Mouse (Mus musculus) stomach, postnatal 0 days (tissue): ENCODE data around the gene Nt5c2. TPM values are rescaled to one million over a fixed set of nuclear protein-coding genes. Genes with fewer than 3 reads are reported as not detected.

Experiments used
- ATAC-seq: fragments of 200-750 bp; cut with Nextera tagmentation; 2 replicates; pipeline ENCODE4 v1.8.0; 2017; ENCODE audit not compliant: low FRiP score, low TSS enrichment
- DNase-seq: peaks from one replicate; pipeline ENCODE4 v3.0.0-alpha.2; 2016; ENCODE audit warnings: low spot score
- H3K27ac ChIP-seq: fragments of 300-500 bp; sonication (generic); replicated peaks from 2 replicates; pipeline ENCODE4 v1.5.1; 2014; ENCODE audit warnings: mild to moderate bottlenecking, control low read depth
- H3K27me3 ChIP-seq: fragments of 300-500 bp; sonication (generic); 2 replicates; pipeline ENCODE4 v1.6.1; 2014; ENCODE audit warnings: low read length; ENCODE audit not compliant: control insufficient read depth, insufficient read depth
- H3K36me3 ChIP-seq: fragments of 300-500 bp; sonication (generic); 2 replicates; pipeline ENCODE4 v1.6.1; 2014; ENCODE audit warnings: low read length, mixed read lengths; ENCODE audit not compliant: control insufficient read depth, insufficient read depth
- H3K4me1 ChIP-seq: fragments of 300-500 bp; sonication (generic); replicated peaks from 2 replicates; pipeline ENCODE4 v1.6.1; 2014; ENCODE audit warnings: antibody characterized with exemption; ENCODE audit not compliant: control insufficient read depth, insufficient read depth
- H3K4me2 ChIP-seq: fragments of 300-500 bp; sonication (generic); replicated peaks from 2 replicates; pipeline ENCODE4 v1.6.1; 2014; ENCODE audit warnings: low read depth, mild to moderate bottlenecking, control low read depth, moderate library complexity
- H3K4me3 ChIP-seq: fragments of 300-500 bp; sonication (generic); 2 replicates; pipeline ENCODE4 v1.5.1; 2014; ENCODE audit warnings: low read depth, low read length, control low read depth
- H3K9ac ChIP-seq: fragments of 300-500 bp; sonication (generic); 2 replicates; pipeline ENCODE4 v1.6.1; 2014; ENCODE audit warnings: mild to moderate bottlenecking, low read length, control low read depth, mixed read lengths
- H3K9me3 ChIP-seq: fragments of 300-500 bp; sonication (generic); 2 replicates; pipeline ENCODE4 v1.6.1; 2016; ENCODE audit warnings: low read length; ENCODE audit not compliant: control insufficient read depth
- CTCF ChIP-seq: IDR thresholded peaks from 2 replicates; pipeline ENCODE4 v1.5.1; 2016; ENCODE audit warnings: antibody characterized with exemption, low read depth, mild to moderate bottlenecking, moderate library complexity
- EP300 ChIP-seq: optimal IDR thresholded peaks from 2 replicates; pipeline ENCODE3; 2016; ENCODE audit warnings: antibody characterized with exemption
- WGBS: fragments of 180-500 bp; shearing (Covaris S2); extraction: QIAGEN DNeasy Blood & Tissue Kit; methylation state at CpG from one replicate; pipeline ENCODE4 v1.1.7; 2014; 5-methylcytosine and 5-hydroxymethylcytosine counted together
- polyA plus RNA-seq: library from polyadenylated mRNA; unstranded; fragments of >200 nt; fragmentation: Nextera tagmentation; extraction: Ambion mirVana; gene quantifications from 2 replicates; pipeline ENCODE4 v1.2.1, GENCODE M21; 2015

The Nt5c2 gene
- polyA plus RNA-seq, 1 experiment from 2014 or later, result 70.9 TPM

DNA sequence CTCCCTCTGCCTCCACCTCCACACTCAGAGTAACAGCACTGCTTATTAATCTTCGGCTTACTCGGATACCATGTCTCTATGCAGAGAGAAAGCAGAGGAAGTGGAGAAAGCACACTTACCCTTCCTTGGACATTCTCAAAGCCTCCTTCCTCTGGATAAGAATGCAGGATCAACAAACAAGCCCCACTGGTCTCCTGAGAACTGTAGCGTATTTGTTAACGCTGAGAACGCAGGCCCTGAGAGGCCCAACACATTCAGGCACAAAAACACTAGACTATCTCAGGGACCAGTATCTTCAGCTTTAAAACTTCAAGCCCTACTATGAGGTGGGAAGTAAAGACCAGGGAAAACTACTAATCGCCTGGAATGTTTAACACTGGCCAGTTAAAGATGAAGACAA lies 77.8 kb downstream of the Nt5c2 start:
- Histone ChIP-seq H3K9ac (no peak overlapping the region; the same call in 1 of the 2 replicates), H3K4me1 (no peaks in the 10 kb centered on the region; the same call in 1 of the 2 replicates), H3K36me3 (peaks cover 2% of the 10 kb centered on the region; the same call in 1 of the 2 replicates), H3K27me3 (no peaks in the 10 kb centered on the region), H3K9me3 (no peaks in the 10 kb centered on the region), H3K4me3 (no peak overlapping the region), H3K4me2 (peak overlapping the region; percentile 21; the same call in 1 of the 2 replicates), H3K27ac (peak overlapping the region; percentile 81)
- 23% methylated on average over 6 of the region's 6 CpGs for WGBS
- ATAC-seq, result no peak
- TF ChIP-seq CTCF (no peak), EP300 (no peak)
- DNase-seq, result no peak

DNA sequence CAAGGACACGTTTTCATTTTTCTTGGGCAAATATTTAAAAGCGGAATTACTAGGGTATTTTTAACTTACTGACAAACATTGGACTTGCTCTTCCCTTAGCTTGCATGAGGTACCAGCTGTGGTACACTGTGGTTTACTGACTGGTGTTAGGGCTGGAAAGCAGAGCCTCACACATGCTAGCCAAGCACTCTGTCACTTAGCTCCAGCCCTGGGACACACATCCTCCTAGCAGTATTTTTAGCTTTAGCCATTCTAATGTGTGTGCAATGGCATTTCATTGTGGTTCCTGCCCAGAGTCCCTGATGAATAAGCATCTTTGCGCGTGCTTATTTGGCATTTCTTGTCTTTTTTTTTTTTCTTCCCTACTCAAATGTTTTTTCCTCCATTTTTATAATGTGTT lies 80.9 kb downstream of the Nt5c2 start:
- no peak overlapping the region for H3K4me2 ChIP-seq
- H3K4me1 ChIP-seq, result no peaks in the 10 kb centered on the region; the same call in 1 of the 2 replicates
- no peaks in the 10 kb centered on the region for H3K9me3 ChIP-seq
- no peak overlapping the region for H3K9ac ChIP-seq
- WGBS, result 59% methylated on average over 4 of the region's 4 CpGs
- DNase-seq (no peak), ATAC-seq (no peak)
- no peaks in the 10 kb centered on the region for H3K36me3 ChIP-seq
- H3K27ac ChIP-seq, result no peak overlapping the region
- H3K27me3 ChIP-seq, result no peaks in the 10 kb centered on the region
- TF ChIP-seq CTCF (no peak), EP300 (no peak)
- no peak overlapping the region for H3K4me3 ChIP-seq

DNA sequence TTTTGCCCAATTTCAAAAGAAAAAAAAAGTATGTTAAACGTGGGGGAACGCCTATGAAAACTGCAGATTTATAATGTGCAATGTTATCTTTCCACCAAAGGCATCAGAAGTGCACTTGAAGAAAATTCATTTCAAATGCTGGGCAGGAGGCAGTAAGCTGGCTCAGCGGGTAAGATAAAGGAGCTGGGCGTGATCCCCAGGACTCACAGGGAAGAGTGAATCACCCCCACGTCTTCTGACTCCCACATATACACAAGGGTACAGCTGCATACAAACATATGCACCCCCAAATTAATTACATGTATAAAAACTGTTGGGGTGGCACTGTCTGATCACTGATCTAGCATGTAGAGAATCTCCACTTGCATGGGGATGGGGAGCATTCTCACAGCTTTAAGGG lies 82.3 kb downstream of the Nt5c2 start:
- ATAC-seq, result no peak
- Histone ChIP-seq H3K27me3 (no peaks in the 10 kb centered on the region), H3K9me3 (no peaks in the 10 kb centered on the region), H3K9ac (no peak overlapping the region), H3K27ac (no peak overlapping the region), H3K4me3 (no peak overlapping the region), H3K4me2 (no peak overlapping the region), H3K4me1 (no peaks in the 10 kb centered on the region; the same call in 1 of the 2 replicates), H3K36me3 (no peaks in the 10 kb centered on the region)
- DNase-seq, result no peak
- 64% methylated on average over 5 of the region's 5 CpGs for WGBS
- TF ChIP-seq CTCF (no peak), EP300 (no peak)

DNA sequence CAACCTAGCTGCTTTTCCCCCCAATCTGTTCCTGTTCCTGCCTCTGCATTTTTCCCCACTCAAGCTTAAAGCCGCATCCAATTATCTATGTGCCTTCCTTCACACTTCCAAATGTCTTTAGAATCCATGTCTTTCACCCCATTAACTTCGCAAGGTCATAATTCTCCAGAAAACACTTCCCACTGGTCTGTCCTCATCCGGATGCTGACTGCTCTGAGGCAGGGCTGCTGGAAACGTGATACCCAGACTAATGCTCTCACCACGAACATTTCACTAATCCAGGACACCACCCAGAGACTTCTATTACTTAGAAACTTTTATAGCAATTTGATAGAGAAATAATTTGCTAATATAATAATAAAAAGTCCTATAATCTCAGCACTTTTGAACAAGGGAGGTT lies 84.9 kb downstream of the Nt5c2 start:
- TF ChIP-seq CTCF (no peak), EP300 (no peak)

DNA sequence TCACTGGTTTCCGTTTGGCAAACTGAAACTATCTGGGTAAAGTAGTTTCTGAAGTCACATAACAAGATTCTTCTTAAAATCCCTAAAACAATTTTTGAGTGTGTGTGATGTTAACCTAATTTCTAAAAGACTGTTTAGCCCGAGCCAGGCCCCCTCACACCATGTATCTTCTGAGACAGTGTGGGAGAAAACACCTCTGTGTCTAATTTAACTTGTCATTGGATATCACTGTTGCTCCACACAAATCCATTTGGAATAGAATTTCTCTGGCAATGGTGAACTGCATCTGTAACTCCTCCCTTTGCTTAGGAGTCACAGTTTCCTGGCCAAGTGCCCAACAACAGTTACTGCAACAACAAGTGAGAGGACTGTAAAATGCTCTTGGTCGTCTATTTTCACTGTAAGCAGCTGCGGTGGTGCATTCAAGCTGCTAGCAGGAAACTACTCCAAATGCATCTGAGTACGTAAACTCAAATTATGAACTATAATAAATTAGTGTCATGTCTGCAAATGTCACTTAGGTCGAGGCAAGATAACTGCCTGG lies 85.8 kb downstream of the Nt5c2 start:
- WGBS, result 32% methylated on average over 6 of the region's 6 CpGs
- Histone ChIP-seq H3K9ac (no peak overlapping the region), H3K4me3 (no peak overlapping the region), H3K4me1 (no peaks in the 10 kb centered on the region), H3K4me2 (no peak overlapping the region), H3K9me3 (no peaks in the 10 kb centered on the region), H3K27me3 (no peaks in the 10 kb centered on the region), H3K36me3 (no peaks in the 10 kb centered on the region), H3K27ac (no peak overlapping the region)
- TF ChIP-seq CTCF, result no peak
- TF ChIP-seq EP300, result no peak
- DNase-seq (peak; percentile 62), ATAC-seq (no peak)

More for the DNA sequence above, 84.9 kb downstream of the Nt5c2 start:
- Histone ChIP-seq H3K4me3 (no peak overlapping the region), H3K9ac (no peak overlapping the region), H3K36me3 (no peaks in the 10 kb centered on the region), H3K27me3 (no peaks in the 10 kb centered on the region), H3K4me1 (no peaks in the 10 kb centered on the region), H3K4me2 (no peak overlapping the region), H3K9me3 (no peaks in the 10 kb centered on the region), H3K27ac (no peak overlapping the region)
- ATAC-seq, result no peak
- no peak for DNase-seq
- 73% methylated on average over 5 of the region's 5 CpGs for WGBS

DNA sequence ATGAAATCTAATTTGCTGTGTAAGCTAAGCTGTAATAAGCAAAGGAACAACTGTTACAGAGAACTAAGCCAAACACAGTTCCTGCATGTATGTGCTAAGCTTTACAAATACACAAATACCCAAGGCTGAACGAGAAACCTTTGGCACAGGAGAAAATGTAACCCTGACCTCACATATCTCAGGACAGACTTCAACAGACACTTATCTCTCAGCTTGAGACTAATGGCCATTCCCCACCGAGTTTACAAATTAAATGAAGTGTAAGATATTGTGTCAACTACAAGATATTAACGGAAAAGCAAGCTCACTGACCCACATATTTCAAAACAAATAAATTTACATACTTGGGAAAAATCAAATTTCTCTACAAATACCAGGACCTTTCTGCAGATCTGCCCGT lies 86.8 kb downstream of the Nt5c2 start:
- Histone ChIP-seq H3K27me3 (no peaks in the 10 kb centered on the region), H3K9ac (no peak overlapping the region), H3K27ac (no peak overlapping the region), H3K4me3 (no peak overlapping the region), H3K36me3 (no peaks in the 10 kb centered on the region), H3K4me1 (no peaks in the 10 kb centered on the region), H3K9me3 (no peaks in the 10 kb centered on the region), H3K4me2 (no peak overlapping the region)
- no peak for TF ChIP-seq CTCF
- no peak for TF ChIP-seq EP300
- no peak for ATAC-seq
- WGBS, result 42% methylated on average over 4 of the region's 4 CpGs
- no peak for DNase-seq
